Mouse (Mus musculus) liver, embryonic 13.5 days (tissue): ENCODE measurements around the gene Cdr2l. TPM values are rescaled to one million over a fixed set of nuclear protein-coding genes. Genes with fewer than 3 reads are reported as not detected.

Experiments used
- polyA plus RNA-seq: library from polyadenylated mRNA; unstranded; fragments of >200 nt; fragmentation: Nextera tagmentation; extraction: Ambion mirVana; gene quantifications from 2 replicates; pipeline ENCODE4 v1.2.1, GENCODE M21; 2015

The Cdr2l gene
- polyA plus RNA-seq, 1 experiment from 2014 or later: 1.5 TPM

Other genes with a start within 250 kb of the Cdr2l start
- 0.97 TPM in 2 replicates for gene Cd300lf, start 247.9 kb upstream of the Cdr2l start, polyA plus RNA-seq
- 59.8 and 69.9 TPM in 2 replicates for gene Slc9a3r1, start 218.6 kb upstream of the Cdr2l start, polyA plus RNA-seq
- gene Tmem104, start 194.4 kb upstream of the Cdr2l start, polyA plus RNA-seq: 5.1 and 6.8 TPM in 2 replicates
- gene Nat9, start 194.1 kb upstream of the Cdr2l start, polyA plus RNA-seq: 11.9 and 13.3 TPM in 2 replicates
- 0.06 and 0.12 TPM in 2 replicates for gene Grin2c, start 114.7 kb upstream of the Cdr2l start, polyA plus RNA-seq
- 16.3 and 18.2 TPM in 2 replicates for gene Fdxr, start 104.9 kb upstream of the Cdr2l start, polyA plus RNA-seq
- 2.0 and 2.2 TPM in 2 replicates for gene Fads6, start 84.3 kb upstream of the Cdr2l start, polyA plus RNA-seq
- gene Otop2, start 74.8 kb upstream of the Cdr2l start, polyA plus RNA-seq: not detected in 2 replicates
- gene Ush1g, start 59.9 kb upstream of the Cdr2l start, polyA plus RNA-seq: 0.07 and 0.14 TPM in 2 replicates
- gene Otop3, start 47.2 kb upstream of the Cdr2l start, polyA plus RNA-seq: not detected in 2 replicates
- gene Hid1, start 14.2 kb upstream of the Cdr2l start, polyA plus RNA-seq: 1.1 and 1.2 TPM in 2 replicates
- gene Mrpl58, start 21.8 kb downstream of the Cdr2l start, polyA plus RNA-seq: 103 and 104 TPM in 2 replicates
- gene Atp5h, start 38.0 kb downstream of the Cdr2l start, polyA plus RNA-seq: 633 and 650 TPM in 2 replicates
- 2.5 and 4.1 TPM in 2 replicates for gene Kctd2, start 38.2 kb downstream of the Cdr2l start, polyA plus RNA-seq
- gene Trim80, start 58.6 kb downstream of the Cdr2l start, polyA plus RNA-seq: 0.16 and 0.27 TPM in 2 replicates
- 0.06 TPM in 1 of 2 replicates, not detected in the other for gene Slc16a5, start 80.6 kb downstream of the Cdr2l start, polyA plus RNA-seq
- 3.2 and 3.7 TPM in 2 replicates for gene Armc7, start 93.8 kb downstream of the Cdr2l start, polyA plus RNA-seq
- gene Nt5c, start 109.9 kb downstream of the Cdr2l start, polyA plus RNA-seq: 60.8 and 64.6 TPM in 2 replicates
- gene Jpt1, start 132.5 kb downstream of the Cdr2l start, polyA plus RNA-seq: 292 and 314 TPM in 2 replicates
- 532 and 597 TPM in 2 replicates for gene Sumo2, start 154.4 kb downstream of the Cdr2l start, polyA plus RNA-seq
- 158 and 175 TPM in 2 replicates for gene Nup85, start 182.5 kb downstream of the Cdr2l start, polyA plus RNA-seq
- 71.5 and 77.4 TPM in 2 replicates for gene Mrps7, start 222.0 kb downstream of the Cdr2l start, polyA plus RNA-seq
- gene Gga3, start 222.1 kb downstream of the Cdr2l start, polyA plus RNA-seq: 8.5 and 10.5 TPM in 2 replicates
- 26.8 and 30.3 TPM in 2 replicates for gene Mif4gd, start 231.1 kb downstream of the Cdr2l start, polyA plus RNA-seq
- gene Slc25a19, start 246.4 kb downstream of the Cdr2l start, polyA plus RNA-seq: 12.2 and 15.8 TPM in 2 replicates